Mouse (Mus musculus): ENCODE results near the gene Nacc1.

DNA sequence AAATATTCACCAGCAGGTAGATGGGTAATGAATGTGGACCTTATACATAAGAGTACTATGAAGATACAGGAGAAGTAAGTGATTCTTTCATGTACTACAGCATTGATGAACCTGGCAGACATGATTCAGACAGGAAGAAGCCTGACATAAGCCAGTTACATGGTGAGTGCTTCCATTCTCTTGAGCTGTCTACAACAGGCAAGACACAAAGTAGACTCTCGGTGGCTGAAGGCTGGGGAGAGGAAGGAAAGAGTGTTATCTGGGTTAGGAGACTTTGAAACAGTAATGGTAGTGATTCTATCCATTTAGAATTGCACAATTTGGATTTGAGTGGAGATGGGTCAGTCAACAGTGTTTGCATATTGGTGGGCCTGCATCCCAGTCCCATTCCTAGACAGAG lies 28.7 kb downstream of the Nacc1 start:
- TF ChIP-seq CTCF (IDR thresholded peaks at IDR 0.05) (no peak), POLR2A (IDR thresholded peaks at IDR 0.05; ENCODE audit: insufficient read depth, low read depth, low read length) (no peak)
